Mouse (Mus musculus) layer of hippocampus, adult 11-12 months (tissue): ENCODE measurements around the gene Apol6.

Experiments
- DNase-seq: peaks from one replicate; pipeline ENCODE4 v3.0.0; 2022; ENCODE audit warnings: low spot score

Apol6 gene

GRCm38 (mm10) chr15:77070745-77071268 lies 26.3 kb downstream of the Apol6 start:
- no peak for DNase-seq

- peak; percentile 38 for DNase-seq
Observed at GRCm38 (mm10) chr15:77071501-77071900, 27.0 kb downstream of the Apol6 start.

- no peak for DNase-seq
Observed at GRCm38 (mm10) chr15:77072556-77073163, 28.1 kb downstream of the Apol6 start.

- no peak for DNase-seq
Observed at GRCm38 (mm10) chr15:77076523-77076922, 32.0 kb downstream of the Apol6 start.

GRCm38 (mm10) chr15:77077906-77078305 lies 33.4 kb downstream of the Apol6 start:
- no peak for DNase-seq

- no peak for DNase-seq
Observed at GRCm38 (mm10) chr15:77078786-77079185, 34.3 kb downstream of the Apol6 start.

- DNase-seq, result no peak
Observed at GRCm38 (mm10) chr15:77079256-77079822, 34.8 kb downstream of the Apol6 start.

- DNase-seq, result no peak
Observed at GRCm38 (mm10) chr15:77079890-77080361, 35.4 kb downstream of the Apol6 start.

- DNase-seq, result no peak
Observed at GRCm38 (mm10) chr15:77080684-77081254, 36.2 kb downstream of the Apol6 start.

- DNase-seq, result no peak
Observed at GRCm38 (mm10) chr15:77081454-77081853, 36.9 kb downstream of the Apol6 start.

- DNase-seq, result no peak
Observed at GRCm38 (mm10) chr15:77085818-77086217, 41.3 kb downstream of the Apol6 start.

GRCm38 (mm10) chr15:77086488-77086887 lies 42.0 kb downstream of the Apol6 start:
- DNase-seq, result no peak

- DNase-seq, result no peak
Observed at GRCm38 (mm10) chr15:77089249-77089648, 44.7 kb downstream of the Apol6 start.

GRCm38 (mm10) chr15:77090531-77090930 lies 46.0 kb downstream of the Apol6 start:
- no peak for DNase-seq

GRCm38 (mm10) chr15:77091394-77091793 lies 46.9 kb downstream of the Apol6 start:
- no peak for DNase-seq

GRCm38 (mm10) chr15:77094431-77094830 lies 49.9 kb downstream of the Apol6 start:
- no peak for DNase-seq

- no peak for DNase-seq
Observed at GRCm38 (mm10) chr15:77095216-77095615, 50.7 kb downstream of the Apol6 start.

- no peak for DNase-seq
Observed at GRCm38 (mm10) chr15:77097358-77097757, 52.8 kb downstream of the Apol6 start.

GRCm38 (mm10) chr15:77099756-77100155 lies 55.2 kb downstream of the Apol6 start:
- no peak for DNase-seq

- no peak for DNase-seq
Observed at GRCm38 (mm10) chr15:77102685-77103084, 58.2 kb downstream of the Apol6 start.

GRCm38 (mm10) chr15:77104349-77105158 lies 60.0 kb downstream of the Apol6 start:
- DNase-seq, result no peak

- no peak for DNase-seq
Observed at GRCm38 (mm10) chr15:77105273-77105672, 60.7 kb downstream of the Apol6 start.
